Mouse (Mus musculus) embryo, embryonic 10 days (tissue): ENCODE measurements around the gene Scube1.

Experiments used
- DNase-seq: peaks from one replicate; pipeline ENCODE4 v3.0.0-alpha.2; 2015; ENCODE audit warnings: low spot score

Scube1 gene

GRCm38 (mm10) chr15:83709889-83710774 lies 14.7 kb downstream of the Scube1 start:
- peak; percentile 92 for DNase-seq

- peak; percentile 63 for DNase-seq
Observed at GRCm38 (mm10) chr15:83706528-83707199, 18.2 kb downstream of the Scube1 start.

GRCm38 (mm10) chr15:83700593-83700923 lies 24.3 kb downstream of the Scube1 start:
- DNase-seq = no peak

- DNase-seq = peak; percentile 79
Observed at GRCm38 (mm10) chr15:83699834-83700592, 24.8 kb downstream of the Scube1 start.

- DNase-seq = peak; percentile 72
Observed at GRCm38 (mm10) chr15:83699132-83699833, 25.5 kb downstream of the Scube1 start.

GRCm38 (mm10) chr15:83696681-83697381 lies 28.0 kb downstream of the Scube1 start:
- DNase-seq = no peak

GRCm38 (mm10) chr15:83695159-83695558 lies 29.7 kb downstream of the Scube1 start:
- no peak for DNase-seq

- no peak for DNase-seq
Observed at GRCm38 (mm10) chr15:83691901-83692361, 32.9 kb downstream of the Scube1 start.

GRCm38 (mm10) chr15:83689946-83690345 lies 34.9 kb downstream of the Scube1 start:
- no peak for DNase-seq

GRCm38 (mm10) chr15:83686601-83687000 lies 38.2 kb downstream of the Scube1 start:
- no peak for DNase-seq

GRCm38 (mm10) chr15:83685950-83686349 lies 38.9 kb downstream of the Scube1 start:
- no peak for DNase-seq

GRCm38 (mm10) chr15:83683051-83683561 lies 41.7 kb downstream of the Scube1 start:
- DNase-seq = peak; percentile 71

- DNase-seq = no peak
Observed at GRCm38 (mm10) chr15:83680300-83680699, 44.5 kb downstream of the Scube1 start.

- DNase-seq = no peak
Observed at GRCm38 (mm10) chr15:83679729-83680128, 45.1 kb downstream of the Scube1 start.

- DNase-seq = peak; percentile 88
Observed at GRCm38 (mm10) chr15:83678606-83679005, 46.2 kb downstream of the Scube1 start.

- DNase-seq = peak; percentile 72
Observed at GRCm38 (mm10) chr15:83678089-83678488, 46.7 kb downstream of the Scube1 start.

GRCm38 (mm10) chr15:83677098-83677497 lies 47.7 kb downstream of the Scube1 start:
- no peak for DNase-seq

- DNase-seq = no peak
Observed at GRCm38 (mm10) chr15:83676286-83676685, 48.5 kb downstream of the Scube1 start.

GRCm38 (mm10) chr15:83673621-83674020 lies 51.2 kb downstream of the Scube1 start:
- DNase-seq = no peak

GRCm38 (mm10) chr15:83667501-83667900 lies 57.3 kb downstream of the Scube1 start:
- no peak for DNase-seq

- peak; percentile 68 for DNase-seq
Observed at GRCm38 (mm10) chr15:83666418-83666817, 58.4 kb downstream of the Scube1 start.
